Mouse (Mus musculus) G1E-ER4 (cell line): ENCODE measurements around the gene Olah. TPM values are rescaled to one million over a fixed set of nuclear protein-coding genes. Genes with fewer than 3 reads are reported as not detected.
"Not testable (repeated sequence)": the region's sequence is repeated elsewhere in the genome, so short reads cannot be mapped to it uniquely, and the experiment has no call there.

Source experiments
- GATA1 ChIP-seq: IDR thresholded peaks from one replicate; pipeline ENCODE4 v1.8.0; 2012; ENCODE audit warnings: low read length, inconsistent platforms
- polyA plus RNA-seq: library from polyadenylated mRNA; stranded (reverse); fragments of >175 nt; gene quantifications from 2 replicates; pipeline ENCODE4 v1.2.3, GENCODE M21; 2012

The Olah gene
- not detected in 2 replicates for polyA plus RNA-seq

- TF ChIP-seq GATA1 = not testable (repeated sequence)
These were observed at the start of gene Olah for GRCm38 (mm10) chr2:3397110-3397509. TSS of gene Olah (minus strand) at chr2:3397210.

GRCm38 (mm10) chr2:3445984-3446383, 49.0 kb upstream of the Olah start:
- TF ChIP-seq GATA1 = no peak

- TF ChIP-seq GATA1 = no peak
These were observed 47.2 kb upstream of the Olah start for GRCm38 (mm10) chr2:3444206-3444605.

- TF ChIP-seq GATA1 = no peak
These were observed 40.9 kb upstream of the Olah start for GRCm38 (mm10) chr2:3437956-3438355.

GRCm38 (mm10) chr2:3435369-3436061, 38.5 kb upstream of the Olah start:
- no peak for TF ChIP-seq GATA1

- TF ChIP-seq GATA1 = no peak
These were observed 33.9 kb upstream of the Olah start for GRCm38 (mm10) chr2:3430956-3431355.

- no peak for TF ChIP-seq GATA1
These were observed 27.5 kb upstream of the Olah start for GRCm38 (mm10) chr2:3424579-3424910.

GRCm38 (mm10) chr2:3423841-3424578, 27.0 kb upstream of the Olah start, which contains the start of gene Dclre1c:
TSS of gene Dclre1c (plus strand) at chr2:3424131.
- no peak for TF ChIP-seq GATA1

GRCm38 (mm10) chr2:3422548-3422947, 25.5 kb upstream of the Olah start, which contains the start of gene Meig1:
TSS of gene Meig1 (minus strand) at chr2:3422648.
- TF ChIP-seq GATA1 = no peak

- no peak for TF ChIP-seq GATA1
These were observed 23.1 kb upstream of the Olah start for GRCm38 (mm10) chr2:3420157-3420556.

GRCm38 (mm10) chr2:3418883-3419431, 21.9 kb upstream of the Olah start:
- TF ChIP-seq GATA1 = no peak

- TF ChIP-seq GATA1 = no peak
These were observed 18.7 kb upstream of the Olah start for GRCm38 (mm10) chr2:3415676-3416075.

GRCm38 (mm10) chr2:3414241-3414640, 17.2 kb upstream of the Olah start:
- TF ChIP-seq GATA1 = no peak

GRCm38 (mm10) chr2:3407756-3408155, 10.7 kb upstream of the Olah start:
- TF ChIP-seq GATA1 = no peak

- TF ChIP-seq GATA1 = no peak
These were observed 9.0 kb upstream of the Olah start for GRCm38 (mm10) chr2:3405981-3406380.

- TF ChIP-seq GATA1 = no peak
These were observed 5.1 kb downstream of the Olah start for GRCm38 (mm10) chr2:3391945-3392344.
